Mouse (Mus musculus) embryo, embryonic 10 days (tissue): ENCODE data around the gene Shh.

ENCODE experiments used
- DNase-seq: peaks from one replicate; pipeline ENCODE4 v3.0.0-alpha.2; 2015; ENCODE audit warnings: low spot score

Gene Shh

GRCm38 (mm10) chr5:28466760-28467306, at the start of gene Shh:
Shh (minus strand) TSS chr5:28467256.
- DNase-seq: peak; percentile 41

GRCm38 (mm10) chr5:28500792-28501439, 33.9 kb upstream of the Shh start:
- no peak for DNase-seq

GRCm38 (mm10) chr5:28498846-28499245, 31.8 kb upstream of the Shh start:
- no peak for DNase-seq

- DNase-seq: no peak
Observed at GRCm38 (mm10) chr5:28495712-28496650, 28.9 kb upstream of the Shh start.

- DNase-seq: no peak
Observed at GRCm38 (mm10) chr5:28493550-28493949, 26.5 kb upstream of the Shh start.

GRCm38 (mm10) chr5:28482991-28483390, 15.9 kb upstream of the Shh start:
- DNase-seq: no peak

GRCm38 (mm10) chr5:28481730-28482129, 14.7 kb upstream of the Shh start:
- DNase-seq: no peak

GRCm38 (mm10) chr5:28476389-28477379, 9.6 kb upstream of the Shh start:
- DNase-seq: no peak

- no peak for DNase-seq
Observed at GRCm38 (mm10) chr5:28473556-28473955, 6.5 kb upstream of the Shh start.

- DNase-seq: peak; percentile 81
Observed at GRCm38 (mm10) chr5:28469525-28470202, 2.6 kb upstream of the Shh start.

- DNase-seq: no peak
Observed at GRCm38 (mm10) chr5:28466351-28466750, 705 bp downstream of the Shh start.

- no peak for DNase-seq
Observed at GRCm38 (mm10) chr5:28465526-28465925, 1.5 kb downstream of the Shh start.

- DNase-seq: peak; percentile 43
Observed at GRCm38 (mm10) chr5:28465099-28465406, 2.0 kb downstream of the Shh start.

GRCm38 (mm10) chr5:28464361-28465098, 2.5 kb downstream of the Shh start:
- peak; percentile 53 for DNase-seq

GRCm38 (mm10) chr5:28463656-28464055, 3.4 kb downstream of the Shh start:
- DNase-seq: no peak

GRCm38 (mm10) chr5:28462741-28463590, 4.1 kb downstream of the Shh start:
- no peak for DNase-seq

- no peak for DNase-seq
Observed at GRCm38 (mm10) chr5:28461376-28461775, 5.7 kb downstream of the Shh start.

- no peak for DNase-seq
Observed at GRCm38 (mm10) chr5:28460556-28461350, 6.3 kb downstream of the Shh start.
